Mouse (Mus musculus) cerebellum, postnatal 10 days (tissue): ENCODE data around the gene Ttc16.
A peak's percentile ranks its signal among the peaks of the same experiment; 100 is the strongest.

ENCODE experiments used
- DNase-seq, 2 experiments: peaks; one replicate each; pipeline ENCODE4 v3.0.0; 2021; ENCODE audit warnings: mixed read lengths in 2 of 2

The Ttc16 gene

GRCm38 (mm10) chr2:32775359-32776074 is at the start of gene Ttc16, which contains the start of gene Ptrh1:
Gene Ttc16, minus strand, starts transcription at chr2:32775633.
Gene Ptrh1, plus strand, starts transcription at chr2:32775786.
- peak; percentile 99 for DNase-seq

GRCm38 (mm10) chr2:32824778-32825177 is 49.3 kb upstream of the Ttc16 start:
- DNase-seq, result no peak

GRCm38 (mm10) chr2:32824181-32824580 is 48.7 kb upstream of the Ttc16 start:
- DNase-seq, result peak in 1 of 2 experiments; percentile 36

- DNase-seq, result peak; percentile 48 to 54
Measured at GRCm38 (mm10) chr2:32823579-32824154, 48.2 kb upstream of the Ttc16 start.

GRCm38 (mm10) chr2:32823153-32823552 is 47.7 kb upstream of the Ttc16 start:
- peak; percentile 85 to 86 for DNase-seq

GRCm38 (mm10) chr2:32822643-32823042 is 47.2 kb upstream of the Ttc16 start:
- peak; percentile 74 to 75 for DNase-seq

- peak; percentile 70 to 71 for DNase-seq
Measured at GRCm38 (mm10) chr2:32821041-32821802, 45.8 kb upstream of the Ttc16 start.

- DNase-seq, result peak; percentile 54 to 58
Measured at GRCm38 (mm10) chr2:32818208-32818607, 42.8 kb upstream of the Ttc16 start.

- DNase-seq, result peak; percentile 61 to 70
Measured at GRCm38 (mm10) chr2:32817589-32817988, 42.2 kb upstream of the Ttc16 start.

GRCm38 (mm10) chr2:32816946-32817581 is 41.6 kb upstream of the Ttc16 start:
- peak; percentile 87 to 91 for DNase-seq

- DNase-seq, result peak; percentile 66 to 67
Measured at GRCm38 (mm10) chr2:32816497-32816896, 41.1 kb upstream of the Ttc16 start.

- DNase-seq, result peak in 1 of 2 experiments; percentile 47
Measured at GRCm38 (mm10) chr2:32811959-32812358, 36.5 kb upstream of the Ttc16 start.

GRCm38 (mm10) chr2:32808816-32809566 is 33.6 kb upstream of the Ttc16 start:
- DNase-seq, result no peak

- DNase-seq, result no peak
Measured at GRCm38 (mm10) chr2:32798251-32798962, 23.0 kb upstream of the Ttc16 start.

- DNase-seq, result no peak
Measured at GRCm38 (mm10) chr2:32795748-32796418, 20.4 kb upstream of the Ttc16 start.

- DNase-seq, result no peak
Measured at GRCm38 (mm10) chr2:32791297-32791696, 15.9 kb upstream of the Ttc16 start.

- DNase-seq, result no peak
Measured at GRCm38 (mm10) chr2:32788581-32788980, 13.1 kb upstream of the Ttc16 start.

- DNase-seq, result peak; percentile 64 to 83
Measured at GRCm38 (mm10) chr2:32787176-32787575, 11.7 kb upstream of the Ttc16 start.

- DNase-seq, result no peak
Measured at GRCm38 (mm10) chr2:32784048-32784681, 8.7 kb upstream of the Ttc16 start, which contains the start of gene Cfap157. Gene Cfap157, minus strand, starts transcription at chr2:32784428.

GRCm38 (mm10) chr2:32781710-32782109 is 6.3 kb upstream of the Ttc16 start:
- DNase-seq, result no peak
